Mouse (Mus musculus) hindbrain, postnatal 0 days (tissue): ENCODE measurements around the gene Inafm2. TPM values are rescaled to one million over a fixed set of nuclear protein-coding genes. Genes with fewer than 3 reads are reported as not detected.

Source experiments
- ATAC-seq: fragments of 200-750 bp; cut with Nextera tagmentation; 2 replicates; pipeline ENCODE4 v1.8.0; 2017; ENCODE audit warnings: mild to moderate bottlenecking, moderate TSS enrichment, moderate library complexity
- DNase-seq: peaks from one replicate; pipeline ENCODE4 v3.0.0-alpha.2; 2015; ENCODE audit warnings: low spot score
- H3K27ac ChIP-seq: fragments of 300-500 bp; sonication (generic); 2 replicates; pipeline ENCODE4 v1.5.1; 2014; ENCODE audit warnings: mild to moderate bottlenecking
- H3K27me3 ChIP-seq: fragments of 300-500 bp; sonication (generic); 2 replicates; pipeline ENCODE4 v1.6.1; 2014; ENCODE audit warnings: low read length, mixed read lengths; ENCODE audit not compliant: insufficient read depth
- H3K36me3 ChIP-seq: fragments of 300-500 bp; sonication (generic); 2 replicates; pipeline ENCODE4 v1.6.1; 2014; ENCODE audit warnings: low read length, mixed read lengths; ENCODE audit not compliant: insufficient read depth
- H3K4me1 ChIP-seq: fragments of 300-500 bp; sonication (generic); 2 replicates; pipeline ENCODE4 v1.6.1; 2014; ENCODE audit warnings: antibody characterized with exemption, low read length, mixed read lengths; ENCODE audit not compliant: insufficient read depth
- H3K4me2 ChIP-seq: fragments of 300-500 bp; sonication (generic); 2 replicates; pipeline ENCODE4 v1.6.1; 2014; ENCODE audit warnings: low read depth, mild to moderate bottlenecking, low read length, moderate library complexity, mixed read lengths
- H3K4me3 ChIP-seq: fragments of 300-500 bp; sonication (generic); 2 replicates; pipeline ENCODE4 v1.5.1; 2014; ENCODE audit warnings: low read length
- H3K9ac ChIP-seq: fragments of 300-500 bp; sonication (generic); replicated peaks from 2 replicates; pipeline ENCODE4 v1.6.1; 2014; ENCODE audit warnings: mild to moderate bottlenecking, low read length, moderate library complexity, mixed read lengths
- H3K9me3 ChIP-seq: fragments of 300-500 bp; sonication (generic); 2 replicates; pipeline ENCODE4 v1.6.1; 2016; ENCODE audit warnings: low read length, mixed read lengths
- CTCF ChIP-seq: IDR thresholded peaks from 2 replicates; pipeline ENCODE4 v1.5.1; 2016; ENCODE audit warnings: antibody characterized with exemption, control low read depth, low read depth
- whole genome bisulfite sequencing: fragments of 180-500 bp; shearing (Covaris S2); extraction: QIAGEN DNeasy Blood & Tissue Kit; methylation state at CpG from one replicate; pipeline ENCODE4 v1.1.7; 2014; 5-methylcytosine and 5-hydroxymethylcytosine counted together
- polyA plus RNA-seq: library from polyadenylated mRNA; unstranded; fragments of >200 nt; fragmentation: Nextera tagmentation; extraction: Ambion mirVana; gene quantifications from 2 replicates; pipeline ENCODE4 v1.2.1, GENCODE M21; 2015
- total RNA-seq: library from RNA; depleted of rRNA; stranded (reverse); fragments of >200 nt; gene quantifications from 2 replicates; pipeline ENCODE4 v1.2.3, GENCODE M21; 2014

Inafm2 gene
- total and polyA plus RNA-seq, 2 experiments from 2014 or later = 18.9 to 19.8 TPM

DNA sequence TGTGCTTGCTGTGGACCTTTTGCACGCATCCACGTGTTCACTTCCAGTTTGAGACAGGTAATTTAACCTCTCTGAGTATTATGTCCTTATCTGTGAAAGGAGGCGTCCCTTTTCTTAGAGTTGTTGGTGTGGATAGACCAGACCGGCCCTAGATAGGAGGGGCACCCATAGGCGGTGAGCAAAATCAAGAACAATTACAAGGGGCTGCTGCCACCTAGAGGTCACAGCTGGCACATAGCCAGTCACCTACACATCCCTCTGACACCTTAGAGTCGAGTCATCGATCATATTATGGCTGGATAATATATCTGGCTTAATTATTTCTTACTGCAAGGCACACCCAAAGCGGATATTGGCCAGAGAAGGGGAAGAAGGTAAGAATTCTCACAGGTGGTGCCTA lies 14.3 kb downstream of the Inafm2 start:
- WGBS = 12% methylated on average over 8 of the region's 8 CpGs
- Histone ChIP-seq H3K36me3 (no peaks in the 10 kb centered on the region), H3K4me1 (peaks cover 23% of the 10 kb centered on the region), H3K27me3 (no peaks in the 10 kb centered on the region), H3K4me3 (no peak overlapping the region), H3K4me2 (no peak overlapping the region), H3K9ac (no peak overlapping the region), H3K9me3 (no peaks in the 10 kb centered on the region), H3K27ac (no peak overlapping the region)
- peak; percentile 79 for TF ChIP-seq CTCF
- ATAC-seq (peak; percentile 33; the same call in 1 of the 2 replicates), DNase-seq (peak; percentile 85)

DNA sequence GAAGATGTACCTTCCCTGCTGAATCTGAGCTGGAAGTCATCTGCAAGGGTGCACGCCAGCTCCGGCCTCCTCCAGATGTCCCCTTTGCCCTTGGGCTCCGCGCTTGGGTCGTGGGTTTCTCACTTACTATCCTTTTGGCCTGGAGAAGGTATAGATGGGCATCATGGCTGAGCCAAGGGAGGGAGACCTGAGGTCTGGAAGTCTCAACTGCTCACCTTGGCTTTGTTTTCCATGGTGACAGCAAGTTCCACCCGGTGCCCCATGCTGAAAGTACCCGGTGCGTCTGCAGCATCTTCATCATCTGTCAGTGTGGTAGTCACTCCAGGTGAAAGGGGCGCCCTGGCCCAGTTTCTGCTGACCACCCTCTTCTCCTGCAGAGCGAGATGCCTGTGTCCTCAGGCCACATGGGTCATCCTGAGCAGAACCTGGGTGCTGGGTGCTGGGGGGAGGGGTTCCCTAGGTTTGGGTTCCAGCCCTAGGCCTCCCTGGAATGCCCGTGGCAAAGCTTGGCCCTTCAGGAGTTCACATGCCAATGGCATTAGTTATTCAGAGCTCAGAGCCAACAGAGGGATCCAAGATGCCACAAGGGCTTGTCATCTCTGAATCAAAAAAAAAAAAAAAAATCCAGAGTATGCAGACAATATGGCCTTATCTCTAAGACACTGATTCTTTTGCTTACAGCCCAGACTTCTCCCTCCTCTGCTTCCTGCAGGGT lies 14.9 kb downstream of the Inafm2 start:
- Histone ChIP-seq H3K36me3 (no peaks in the 10 kb centered on the region), H3K27me3 (no peaks in the 10 kb centered on the region), H3K4me2 (no peak overlapping the region), H3K4me3 (no peak overlapping the region), H3K27ac (no peak overlapping the region), H3K4me1 (peaks cover 23% of the 10 kb centered on the region), H3K9me3 (no peaks in the 10 kb centered on the region), H3K9ac (no peak overlapping the region)
- no peak for TF ChIP-seq CTCF
- DNase-seq (no peak), ATAC-seq (no peak)
- WGBS = 80% methylated on average over 11 of the region's 11 CpGs

DNA sequence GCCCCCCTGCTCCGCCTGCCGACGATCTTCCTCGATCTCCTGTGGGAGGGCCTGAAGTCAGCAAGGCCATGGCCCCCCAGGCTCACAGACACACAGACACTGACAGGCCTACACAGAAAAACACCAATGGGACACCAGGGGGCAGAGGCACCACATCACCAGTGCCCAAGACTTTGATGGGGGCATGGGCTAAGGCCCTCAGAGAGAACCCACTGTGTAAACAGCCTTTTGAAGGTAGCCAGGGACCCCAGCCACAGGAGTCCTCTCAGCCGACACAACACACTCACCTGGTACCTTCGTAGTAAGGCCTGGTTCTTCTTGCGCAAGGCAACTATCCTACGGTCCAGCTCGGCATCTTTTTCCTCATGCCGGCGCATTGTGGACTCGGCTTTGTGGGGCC lies 15.8 kb downstream of the Inafm2 start:
- peaks cover 23% of the 10 kb centered on the region for H3K4me1 ChIP-seq
- WGBS = 78% methylated on average over 12 of the region's 12 CpGs

DNA sequence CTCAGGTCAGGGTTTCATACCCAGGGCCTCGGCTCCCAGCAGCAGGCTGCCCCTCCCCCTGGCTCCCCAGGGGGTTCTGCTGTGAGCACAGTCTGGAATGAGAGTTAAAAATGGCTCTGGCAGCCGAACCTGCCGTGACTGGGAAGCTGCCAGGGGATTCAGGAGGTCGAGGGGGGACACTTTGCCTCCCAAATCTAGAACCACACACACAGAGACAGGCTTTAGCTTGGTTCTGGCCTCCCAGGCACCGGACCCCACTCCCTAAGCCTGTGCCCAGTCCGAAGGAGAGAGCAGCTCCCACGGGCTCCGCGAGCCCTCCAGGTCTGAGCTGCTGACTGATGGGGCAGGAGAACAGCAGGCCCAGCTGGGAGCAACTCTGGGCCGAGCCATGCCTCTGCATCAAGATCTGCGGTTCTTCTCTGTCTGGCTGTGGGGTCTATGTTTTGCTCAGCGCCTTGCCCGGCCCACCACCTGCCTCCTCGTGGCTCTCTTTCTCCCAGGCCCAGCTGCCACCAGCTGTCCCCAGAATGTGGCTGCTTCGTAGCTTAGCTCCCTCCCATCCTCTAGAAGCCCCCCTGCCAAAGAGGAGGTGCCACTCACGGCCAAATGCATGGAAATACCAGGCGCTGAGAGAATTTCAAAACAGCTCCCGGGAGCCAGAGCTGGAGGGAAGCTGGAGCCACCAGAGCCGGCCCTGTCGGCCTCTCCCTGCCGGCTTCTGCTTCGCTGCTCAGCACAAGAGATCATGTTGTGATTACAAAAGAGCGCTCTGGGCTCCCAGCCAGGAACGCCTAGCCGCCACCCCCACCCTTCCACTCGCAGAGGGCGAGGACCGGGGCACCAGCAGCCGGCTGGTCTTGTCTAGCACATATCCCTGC lies 16.6 kb downstream of the Inafm2 start, which contains the start of gene Ccdc9b:
Gene Ccdc9b (minus strand): TSS at position 756 of the 878 bp plus-strand sequence.
- H3K4me3 ChIP-seq = no peak within 1 kb of the TSS

More for the DNA sequence above, 15.8 kb downstream of the Inafm2 start:
- ATAC-seq = no peak
- no peaks in the 10 kb centered on the region for H3K9me3 ChIP-seq
- no peaks in the 10 kb centered on the region for H3K27me3 ChIP-seq
- peak overlapping the region; percentile 41; the same call in 1 of the 2 replicates for H3K4me2 ChIP-seq
- peak; percentile 45 for TF ChIP-seq CTCF
- no peak for DNase-seq
- H3K27ac ChIP-seq = peak overlapping the region; percentile 79
- H3K4me3 ChIP-seq = no peak overlapping the region
- no peaks in the 10 kb centered on the region for H3K36me3 ChIP-seq
- no peak overlapping the region for H3K9ac ChIP-seq

DNA sequence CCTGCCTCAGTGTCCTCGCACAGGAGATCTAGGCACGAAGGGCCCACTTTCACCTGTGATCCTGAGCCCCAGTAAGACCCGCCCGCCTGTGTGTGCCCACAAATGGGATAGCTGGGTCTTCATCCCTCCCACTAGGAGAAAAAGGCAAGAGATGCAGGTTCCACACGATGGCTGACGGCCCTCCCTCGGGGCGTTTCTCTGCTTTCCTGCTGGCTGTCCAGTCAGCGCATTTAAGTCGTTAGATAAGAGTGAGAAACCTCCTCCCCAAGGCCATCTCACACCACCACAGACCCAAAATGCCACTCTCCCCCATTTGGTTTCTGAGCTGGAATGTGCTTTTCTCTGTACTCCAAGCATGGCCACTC lies 17.2 kb downstream of the Inafm2 start:
- 17% methylated on average over 10 of the region's 10 CpGs for WGBS
- Histone ChIP-seq H3K4me1 (peaks cover 23% of the 10 kb centered on the region), H3K4me2 (peak overlapping the region; percentile 41), H3K27me3 (no peaks in the 10 kb centered on the region), H3K36me3 (no peaks in the 10 kb centered on the region), H3K9me3 (no peaks in the 10 kb centered on the region), H3K27ac (peak overlapping the region; percentile 79), H3K9ac (0 out of 2 replicates have a peak overlapping the region, but pooled peaks have one; percentile 18), H3K4me3 (no peak overlapping the region)
- DNase-seq (peak; percentile 38), ATAC-seq (no peak)
- TF ChIP-seq CTCF = no peak

More for the DNA sequence above, 16.6 kb downstream of the Inafm2 start, which contains the start of gene Ccdc9b:
- H3K4me1 ChIP-seq = peaks cover 23% of the 10 kb centered on the region
- peak within 1 kb of the TSS; percentile 41 for H3K4me2 ChIP-seq
- no peaks in the 10 kb centered on the region for H3K36me3 ChIP-seq
- ATAC-seq = peak; percentile 81
- WGBS = 6% methylated on average over 29 of the region's 29 CpGs
- peak within 1 kb of the TSS; percentile 79 for H3K27ac ChIP-seq
- peak; percentile 89 for DNase-seq
- H3K9ac ChIP-seq = peak within 1 kb of the TSS; percentile 18; the same call in 1 of the 2 replicates
- H3K27me3 ChIP-seq = no peaks in the 10 kb centered on the region
- no peaks in the 10 kb centered on the region for H3K9me3 ChIP-seq
- peak; percentile 13; the same call in 1 of the 2 replicates for TF ChIP-seq CTCF

DNA sequence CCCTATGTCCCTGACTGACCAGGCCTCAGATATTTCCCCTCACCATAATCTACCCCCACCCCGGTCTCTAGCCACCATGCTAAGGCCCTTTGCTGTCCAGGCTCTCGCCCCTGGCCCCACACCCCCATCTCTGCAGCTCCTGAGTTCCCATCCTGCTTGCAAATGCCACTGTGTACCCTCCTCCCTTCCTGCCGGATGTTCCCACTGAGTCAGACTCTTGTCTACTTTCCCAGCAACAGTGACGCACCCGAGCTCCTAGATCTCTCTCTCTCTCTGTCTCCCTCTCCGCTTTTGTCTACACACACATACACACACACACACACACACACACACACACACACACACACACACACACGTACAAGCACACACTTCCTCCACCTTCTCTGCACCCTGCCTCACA lies 17.9 kb downstream of the Inafm2 start:
- H3K4me1 ChIP-seq = peaks cover 23% of the 10 kb centered on the region

More for the DNA sequence above, 17.9 kb downstream of the Inafm2 start:
- Histone ChIP-seq H3K9me3 (no peaks in the 10 kb centered on the region), H3K36me3 (no peaks in the 10 kb centered on the region), H3K27me3 (no peaks in the 10 kb centered on the region), H3K9ac (no peak overlapping the region), H3K4me2 (no peak overlapping the region), H3K4me3 (no peak overlapping the region), H3K27ac (peak overlapping the region; percentile 79; the same call in 1 of the 2 replicates)
- WGBS = 62% methylated on average over 7 of the region's 7 CpGs
- TF ChIP-seq CTCF = no peak
- no peak for ATAC-seq
- DNase-seq = no peak
